Mouse (Mus musculus) kidney, adult 2 months (tissue): ENCODE data around the gene Hoxa11. TPM values are rescaled to one million over a fixed set of nuclear protein-coding genes. Genes with fewer than 3 reads are reported as not detected.

Source experiments
- DNase-seq: peaks from one replicate; pipeline ENCODE4 v3.0.0; 2021
- H3K27ac ChIP-seq: fragments of 200-500 bp; 2 replicates; pipeline ENCODE4 v1.5.1; 2012; ENCODE audit warnings: low read depth, low read length, control low read depth, inconsistent platforms; ENCODE audit not compliant: insufficient read depth
- H3K27me3 ChIP-seq: fragments of 200-500 bp; replicated peaks from 2 replicates; pipeline ENCODE4 v1.6.1; 2012; ENCODE audit warnings: mild to moderate bottlenecking, moderate library complexity, low read length, inconsistent platforms; ENCODE audit not compliant: control insufficient read depth, insufficient read depth
- H3K36me3 ChIP-seq: fragments of 200-500 bp; 2 replicates; pipeline ENCODE4 v1.6.1; 2012; ENCODE audit warnings: mild to moderate bottlenecking, moderate library complexity, low read length, inconsistent platforms; ENCODE audit not compliant: control insufficient read depth, insufficient read depth
- H3K4me1 ChIP-seq: fragments of 200-500 bp; 2 replicates; pipeline ENCODE4 v1.6.1; 2011; ENCODE audit warnings: low read length; ENCODE audit not compliant: control insufficient read depth, insufficient read depth
- H3K4me3 ChIP-seq: fragments of 200-500 bp; 2 replicates; pipeline ENCODE4 v1.5.1; 2011; ENCODE audit warnings: mild to moderate bottlenecking, low read depth, low read length, control low read depth; ENCODE audit not compliant: insufficient read depth
- CTCF ChIP-seq: fragments of 200-500 bp; conservative IDR thresholded peaks from 2 replicates; pipeline ENCODE4 v1.5.1; 2011; ENCODE audit warnings: low read depth, mild to moderate bottlenecking, control low read depth, low read length, moderate library complexity, mixed read lengths; ENCODE audit not compliant: insufficient read depth, insufficient read length
- POLR2A ChIP-seq: fragments of 200-500 bp; IDR thresholded peaks from one replicate; pipeline ENCODE4 v1.6.1; 2011; ENCODE audit warnings: low read depth, low read length, control low read depth
- WGBS: fragments of 180-500 bp; shearing (Covaris S2); methylation state at CpG from one replicate; pipeline ENCODE4 v1.1.7; 2018; 5-methylcytosine and 5-hydroxymethylcytosine counted together
- polyA plus RNA-seq: library from polyadenylated mRNA; depleted of rRNA; stranded (reverse); fragments of >200 nt; gene quantifications from 2 replicates; pipeline ENCODE4 v1.2.3, GENCODE M21; 2012

Hoxa11 gene
- polyA plus RNA-seq, 1 experiment = 3.7 TPM

GRCm38 (mm10) chr6:52219234-52219942, 26.2 kb downstream of the Hoxa11 start:
- DNase-seq = peak; percentile 63
- TF ChIP-seq POLR2A = no peak
- TF ChIP-seq CTCF = no peak
- Histone ChIP-seq H3K36me3 (no peaks in the 10 kb centered on the region; the same call in 1 of the 2 replicates), H3K4me1 (0 out of 2 replicates have a peak, but pooled peaks cover 10% of the 10 kb centered on the region), H3K27me3 (no peaks in the 10 kb centered on the region), H3K27ac (peak overlapping the region; percentile 98), H3K4me3 (peak overlapping the region; percentile 91)
- WGBS = 36% methylated on average over 9 of the region's 9 CpGs

- Histone ChIP-seq H3K36me3 (no peaks in the 10 kb centered on the region), H3K4me1 (0 out of 2 replicates have a peak, but pooled peaks cover 12% of the 10 kb centered on the region), H3K27ac (peak overlapping the region; percentile 98), H3K27me3 (no peaks in the 10 kb centered on the region), H3K4me3 (peak overlapping the region; percentile 85)
- 40% methylated on average over 14 of the region's 14 CpGs for WGBS
- peak; percentile 55 for DNase-seq
- TF ChIP-seq CTCF (no peak), POLR2A (no peak)
Measured at GRCm38 (mm10) chr6:52218643-52219215, 26.9 kb downstream of the Hoxa11 start.

DNA sequence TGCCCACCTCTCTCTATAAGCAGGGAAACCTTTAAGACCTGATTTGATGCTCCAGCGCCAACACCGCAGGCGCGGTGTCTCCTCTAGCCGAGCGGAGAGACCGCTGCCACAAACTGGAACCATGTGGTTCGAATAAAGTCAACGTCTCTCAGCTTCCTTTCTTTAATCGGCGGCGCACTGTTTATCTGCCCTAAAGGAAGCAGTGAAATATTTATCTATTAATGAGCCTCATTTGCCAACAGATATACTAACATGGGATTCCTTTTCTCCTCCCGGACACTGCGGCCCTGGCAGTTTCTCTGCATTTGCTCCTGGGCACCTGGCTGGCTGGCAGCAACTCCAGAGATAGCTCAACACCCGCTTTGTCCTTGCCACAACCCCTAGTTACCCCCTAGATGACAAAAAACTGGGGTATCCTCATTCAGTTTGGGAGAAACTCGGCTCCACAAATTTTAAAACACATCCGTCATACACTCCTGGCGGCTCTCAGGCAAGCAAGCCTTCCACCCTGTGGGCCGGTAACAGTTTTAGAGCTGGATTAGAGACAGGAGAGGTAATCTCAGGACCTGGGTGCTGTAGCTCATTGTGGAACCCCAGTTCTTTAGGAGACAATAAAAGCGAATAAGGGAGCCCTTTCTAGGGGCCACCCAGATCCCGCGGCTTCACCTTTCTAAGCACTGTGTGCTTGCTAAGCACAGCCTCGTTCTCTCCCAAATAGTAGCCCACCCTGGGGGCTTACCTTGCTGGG, 27.5 kb downstream of the Hoxa11 start:
- Histone ChIP-seq H3K4me1 (0 out of 2 replicates have a peak, but pooled peaks cover 12% of the 10 kb centered on the region), H3K27me3 (no peaks in the 10 kb centered on the region), H3K4me3 (peak overlapping the region; percentile 85), H3K36me3 (no peaks in the 10 kb centered on the region), H3K27ac (peak overlapping the region; percentile 98)
- 20% methylated on average over 23 of the region's 23 CpGs for WGBS
- DNase-seq = peak; percentile 59
- TF ChIP-seq CTCF = no peak
- TF ChIP-seq POLR2A = no peak

- H3K4me3 ChIP-seq = peak overlapping the region; percentile 85
- no peak for TF ChIP-seq CTCF
- TF ChIP-seq POLR2A = peak; percentile 80
- no peaks in the 10 kb centered on the region for H3K27me3 ChIP-seq
- H3K36me3 ChIP-seq = no peaks in the 10 kb centered on the region
- WGBS = 1% methylated on average over 25 of the region's 25 CpGs
- H3K4me1 ChIP-seq = 0 out of 2 replicates have a peak, but pooled peaks cover 12% of the 10 kb centered on the region
- peak; percentile 96 for DNase-seq
- H3K27ac ChIP-seq = peak overlapping the region; percentile 98
Measured at GRCm38 (mm10) chr6:52217459-52217768, 28.2 kb downstream of the Hoxa11 start.

GRCm38 (mm10) chr6:52216691-52217458, 28.7 kb downstream of the Hoxa11 start:
- Histone ChIP-seq H3K4me3 (peak overlapping the region; percentile 85), H3K27me3 (no peaks in the 10 kb centered on the region), H3K36me3 (no peaks in the 10 kb centered on the region), H3K4me1 (0 out of 2 replicates have a peak, but pooled peaks cover 12% of the 10 kb centered on the region), H3K27ac (peak overlapping the region; percentile 94)
- TF ChIP-seq CTCF (no peak), POLR2A (no peak)
- 1% methylated on average over 60 of the region's 60 CpGs for WGBS
- peak; percentile 70 for DNase-seq

DNA sequence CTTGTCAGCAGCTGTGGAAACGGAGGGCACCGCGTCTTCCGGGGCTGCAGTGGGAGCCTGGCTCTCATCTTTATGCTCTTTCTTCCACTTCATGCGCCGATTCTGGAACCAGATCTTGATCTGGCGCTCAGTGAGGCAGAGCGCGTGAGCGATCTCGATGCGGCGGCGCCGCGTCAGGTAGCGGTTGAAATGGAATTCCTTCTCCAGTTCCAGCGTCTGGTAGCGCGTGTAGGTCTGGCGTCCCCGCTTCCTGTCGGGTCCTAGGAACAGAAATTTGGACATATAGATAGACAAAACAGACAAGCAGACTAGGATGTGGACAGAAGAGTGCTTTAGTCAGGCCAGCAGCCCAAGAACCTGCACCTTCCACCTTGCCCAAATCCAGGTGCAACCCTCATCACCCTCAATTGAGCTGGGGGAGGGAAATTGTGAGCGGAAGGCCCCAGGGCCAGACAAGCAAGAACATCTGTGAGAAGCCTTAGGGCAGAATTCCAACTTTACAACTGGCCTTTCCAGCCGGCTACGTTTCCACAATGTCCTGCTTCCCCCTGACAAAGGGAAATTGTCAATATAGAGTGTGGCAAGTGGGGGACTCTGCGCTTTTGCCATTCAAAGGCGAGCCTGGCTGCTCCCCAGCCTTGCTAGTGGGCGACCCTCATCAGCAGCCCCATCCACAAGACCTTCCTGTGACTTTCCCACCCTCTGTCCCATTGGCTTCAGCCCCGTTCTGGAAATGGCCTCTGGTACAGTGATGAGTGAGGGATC, 29.7 kb downstream of the Hoxa11 start:
- Histone ChIP-seq H3K4me1 (0 out of 2 replicates have a peak, but pooled peaks cover 12% of the 10 kb centered on the region), H3K27me3 (no peaks in the 10 kb centered on the region), H3K36me3 (no peaks in the 10 kb centered on the region), H3K27ac (peak overlapping the region; percentile 94), H3K4me3 (peak overlapping the region; percentile 55)
- peak; percentile 64 for DNase-seq
- TF ChIP-seq POLR2A (no peak), CTCF (no peak)
- WGBS = 16% methylated on average over 30 of the region's 30 CpGs
